Mouse (Mus musculus): Measurements from ENCODE around the gene Mep1a.
A peak's percentile ranks its signal among the peaks of the same experiment; 100 is the strongest.

The Mep1a gene

DNA sequence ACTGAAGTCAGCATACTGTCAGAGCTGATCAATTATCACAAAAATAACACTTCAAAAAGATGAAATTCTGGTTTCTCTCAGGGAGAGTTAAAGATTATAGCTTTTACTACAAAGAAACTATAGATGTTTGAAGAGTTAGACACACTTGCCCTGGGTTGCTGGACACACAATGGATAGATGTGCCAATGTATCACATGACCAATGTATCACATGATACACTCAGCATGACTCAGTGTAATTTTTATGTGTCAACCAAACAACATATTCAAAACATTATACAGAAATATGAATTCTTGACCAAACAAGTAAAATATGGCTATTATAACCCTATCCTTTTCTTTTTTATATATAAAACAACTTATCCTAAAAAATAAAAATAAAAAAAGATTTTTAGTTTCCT is 25.0 kb downstream of the Mep1a start:
- no peak for DNase-seq (ENCODE audit: low spot score)

DNA sequence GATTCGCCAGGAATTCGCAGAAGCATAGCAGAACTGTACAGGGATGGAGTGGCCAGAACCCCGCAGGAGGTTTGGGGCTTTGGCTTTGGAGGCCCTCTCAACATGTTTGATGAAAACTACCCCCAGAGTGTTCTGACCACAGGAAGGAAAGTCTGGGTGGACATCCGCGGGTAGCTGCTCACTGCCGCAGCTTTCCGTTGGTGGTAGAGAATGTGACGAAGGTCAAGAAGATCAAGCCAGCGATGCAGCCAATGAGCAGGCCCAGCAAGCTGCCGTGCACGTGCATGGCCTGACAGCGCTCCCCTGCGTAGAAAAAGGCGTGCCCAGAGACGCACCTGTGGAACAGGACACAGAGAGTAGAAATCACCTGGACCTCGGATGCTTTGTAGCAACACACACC is 27.8 kb downstream of the Mep1a start:
- DNase-seq (ENCODE audit: low spot score) = no peak

DNA sequence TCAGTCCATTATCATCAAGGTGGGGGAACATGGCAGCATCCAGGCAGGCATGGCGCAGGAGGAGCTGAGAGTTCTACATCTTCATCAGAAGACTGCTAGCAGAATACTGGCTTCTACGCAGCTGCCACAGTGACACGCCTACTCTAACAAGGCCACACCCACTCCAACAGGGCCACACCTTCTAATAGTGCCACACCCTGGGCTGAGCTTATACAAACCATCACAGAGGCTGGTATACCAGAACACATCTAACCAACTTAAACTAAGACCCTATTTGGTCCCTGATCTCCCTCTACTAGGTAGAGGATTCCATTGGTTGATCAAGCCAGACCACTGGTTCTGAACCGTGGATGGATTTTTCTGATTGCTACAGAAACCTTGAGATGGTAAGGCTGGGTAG is 30.1 kb downstream of the Mep1a start:
- no peak for DNase-seq (ENCODE audit: low spot score)

DNA sequence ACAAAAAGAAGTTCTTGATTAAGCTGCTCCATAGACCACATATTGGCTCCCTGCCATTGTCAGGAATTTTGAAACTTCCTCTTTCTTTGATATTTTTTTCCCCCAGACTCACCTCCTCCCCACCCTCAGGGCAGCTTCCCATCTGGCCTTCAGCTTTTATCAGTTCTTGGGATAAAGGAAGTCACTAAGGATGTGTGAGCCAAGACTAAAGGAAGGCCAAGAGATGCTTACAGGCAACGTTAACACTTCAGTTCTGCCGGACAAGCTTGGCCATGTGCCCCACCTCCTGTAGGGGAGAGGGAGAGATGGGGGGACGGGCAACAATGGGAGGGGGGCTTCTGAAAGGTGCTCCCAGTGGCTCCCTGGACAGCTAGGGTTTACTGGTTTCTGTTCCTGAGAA is 32.6 kb downstream of the Mep1a start:
- DNase-seq (ENCODE audit: low spot score) = no peak

DNA sequence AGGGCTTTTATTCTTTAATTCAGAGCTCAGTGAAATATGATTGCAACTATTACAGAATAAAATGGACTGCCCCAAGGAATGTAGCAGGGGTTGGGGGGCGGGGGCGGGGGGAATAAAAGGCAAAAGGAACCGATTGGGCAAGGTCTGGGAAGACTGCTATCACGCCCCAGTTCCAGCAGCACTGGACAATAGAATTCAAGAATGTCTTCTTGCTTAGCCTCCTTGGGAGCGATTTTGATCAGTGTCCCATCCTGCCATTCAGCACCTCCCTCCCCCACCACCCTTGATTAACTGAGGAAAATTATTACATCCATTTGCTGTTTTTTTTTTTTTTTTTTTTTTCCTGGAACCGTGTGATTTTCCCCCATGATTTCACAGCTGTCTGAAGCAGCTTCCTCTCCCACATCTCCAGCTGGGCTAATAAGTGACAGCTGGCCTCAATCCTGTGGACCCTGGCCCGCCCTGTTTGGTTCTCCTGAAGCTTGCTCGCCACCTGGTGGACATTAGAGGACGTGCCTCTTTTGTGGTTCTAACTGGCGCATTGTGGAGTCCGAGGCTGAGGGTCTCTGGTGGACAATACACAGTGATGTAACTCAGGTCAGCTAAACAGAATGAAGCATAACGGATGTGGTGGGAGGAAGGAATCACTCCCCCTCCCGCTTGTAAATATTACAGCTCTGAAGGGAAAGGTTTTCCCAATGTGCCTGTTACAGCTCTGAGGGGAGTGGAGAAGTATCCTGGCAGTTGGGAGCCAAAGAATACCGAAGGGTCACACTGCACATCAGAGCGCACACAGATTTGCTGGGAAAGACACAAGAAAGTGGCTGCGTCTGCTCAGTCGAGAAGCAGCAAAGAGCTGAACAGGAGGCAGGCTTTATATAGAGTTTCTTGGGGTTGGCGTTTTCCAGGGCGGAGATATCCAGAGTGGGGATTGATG is 42.1 kb downstream of the Mep1a start:
- DNase-seq (ENCODE audit: low spot score) = peak; percentile 31

DNA sequence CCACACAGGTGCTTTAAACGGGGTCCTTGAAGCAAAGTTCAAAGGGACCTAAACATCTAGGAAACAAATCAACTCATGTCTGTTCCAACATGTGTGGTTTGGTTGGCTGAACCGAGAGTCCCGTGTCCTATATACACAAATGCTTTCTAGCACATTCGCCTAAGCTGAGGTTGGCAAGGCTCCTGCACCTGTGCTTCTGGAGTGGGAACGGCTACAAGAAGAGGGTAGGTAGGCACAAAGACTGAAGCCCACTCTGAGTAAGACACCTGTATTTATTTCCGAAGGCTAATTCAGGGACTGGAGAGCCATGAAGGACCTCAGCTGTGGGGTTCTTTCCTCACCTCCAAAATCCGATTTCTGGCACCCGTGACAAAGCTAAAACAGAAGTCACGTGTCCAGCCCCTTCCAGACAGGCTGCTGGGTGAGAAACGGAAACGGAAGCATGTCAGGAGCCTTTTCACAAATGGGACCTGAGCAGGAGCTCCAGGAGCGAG is 42.8 kb downstream of the Mep1a start:
- DNase-seq (ENCODE audit: low spot score) = no peak

DNA sequence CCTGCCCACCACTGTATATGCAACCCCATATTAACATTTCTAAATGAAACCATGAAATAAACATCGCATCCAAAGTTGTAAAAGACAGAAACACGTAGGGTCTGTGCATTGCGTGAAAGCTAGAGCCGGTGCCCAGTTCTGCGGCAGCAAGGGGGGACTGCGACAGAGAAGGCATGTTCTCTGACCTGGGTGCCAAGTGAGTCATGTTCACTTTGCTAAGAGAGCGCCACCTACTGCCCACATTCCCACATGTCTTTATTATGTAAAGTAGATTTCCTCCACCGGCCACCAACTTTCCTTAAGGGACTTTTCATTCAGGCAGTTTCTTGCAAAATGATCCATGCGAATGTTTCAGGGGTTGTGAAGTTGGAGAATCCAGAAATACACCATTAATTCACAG is 44.0 kb downstream of the Mep1a start:
- DNase-seq (ENCODE audit: low spot score) = peak; percentile 42

DNA sequence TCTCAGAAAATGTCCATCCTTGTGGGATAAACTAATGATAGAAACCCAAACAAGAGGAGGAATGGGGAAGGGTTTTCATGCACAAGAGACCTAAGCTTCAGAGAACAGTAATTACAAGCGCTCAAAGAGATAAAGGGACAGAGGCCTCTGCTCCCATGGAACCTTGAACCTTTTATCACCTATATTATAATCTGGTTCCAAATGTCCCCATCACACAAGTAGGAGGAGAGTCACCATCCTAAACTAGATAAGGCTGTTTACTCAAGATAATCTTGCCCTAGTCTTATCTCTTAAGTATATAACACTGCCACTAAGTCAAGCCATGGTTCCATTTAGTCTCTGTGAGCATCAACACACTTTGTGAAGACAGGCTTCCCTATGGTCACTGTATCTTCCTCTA is 51.4 kb downstream of the Mep1a start:
- DNase-seq (ENCODE audit: low spot score) = no peak

DNA sequence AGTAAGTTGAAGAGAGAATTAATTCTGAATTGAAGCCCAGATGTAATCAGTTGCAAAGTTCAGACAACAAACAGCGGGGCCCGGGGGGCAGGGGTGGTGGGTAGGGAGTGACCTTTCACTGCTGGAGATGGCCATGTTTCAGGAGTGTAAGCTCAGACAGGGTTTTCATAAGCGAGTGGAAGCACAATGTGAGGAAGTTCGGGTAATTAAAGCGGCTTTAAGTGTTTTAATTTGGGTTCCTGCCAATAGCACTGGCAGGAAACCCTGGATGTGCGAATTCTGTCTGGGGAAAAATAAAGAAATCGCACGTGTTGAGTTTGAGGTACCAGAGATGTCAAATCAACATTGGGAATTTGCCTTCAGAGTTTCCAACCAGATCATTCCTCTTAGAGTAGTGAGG is 68.1 kb downstream of the Mep1a start:
- no peak for DNase-seq (ENCODE audit: low spot score)

DNA sequence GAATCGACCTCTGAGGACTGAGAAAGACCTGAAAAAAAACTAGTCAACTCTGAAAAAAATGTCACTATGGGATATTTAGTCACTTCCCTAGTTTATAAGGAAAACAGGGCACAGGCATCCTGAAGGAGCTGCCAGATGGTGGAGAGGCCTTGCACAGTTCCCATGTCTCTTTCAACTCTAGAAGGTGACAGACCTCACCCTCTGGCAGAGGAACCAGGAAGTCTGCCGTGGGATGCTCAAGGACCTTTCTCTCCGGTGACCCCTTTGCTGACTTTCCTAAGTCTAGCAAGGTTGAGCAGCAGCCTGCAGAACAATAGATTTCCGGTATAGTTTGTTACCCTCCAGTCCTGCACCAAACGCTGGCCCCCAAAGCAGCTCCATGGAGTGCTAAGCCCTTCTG is 70.9 kb downstream of the Mep1a start:
- no peak for DNase-seq (ENCODE audit: low spot score)
